Mouse (Mus musculus) kidney, adult 2 months (tissue): Measurements from ENCODE around the gene Cbr1. TPM values are rescaled to one million over a fixed set of nuclear protein-coding genes. Genes with fewer than 3 reads are reported as not detected.
A peak's percentile ranks its signal among the peaks of the same experiment; 100 is the strongest.

Experiments
- DNase-seq: peaks from one replicate; pipeline ENCODE4 v3.0.0; 2021
- H3K27ac ChIP-seq: fragments of 200-500 bp; 2 replicates; pipeline ENCODE4 v1.5.1; 2012; ENCODE audit warnings: low read depth, low read length, control low read depth, inconsistent platforms; ENCODE audit not compliant: insufficient read depth
- H3K27me3 ChIP-seq: fragments of 200-500 bp; replicated peaks from 2 replicates; pipeline ENCODE4 v1.6.1; 2012; ENCODE audit warnings: mild to moderate bottlenecking, moderate library complexity, low read length, inconsistent platforms; ENCODE audit not compliant: control insufficient read depth, insufficient read depth
- H3K36me3 ChIP-seq: fragments of 200-500 bp; 2 replicates; pipeline ENCODE4 v1.6.1; 2012; ENCODE audit warnings: mild to moderate bottlenecking, moderate library complexity, low read length, inconsistent platforms; ENCODE audit not compliant: control insufficient read depth, insufficient read depth
- H3K4me1 ChIP-seq: fragments of 200-500 bp; 2 replicates; pipeline ENCODE4 v1.6.1; 2011; ENCODE audit warnings: low read length; ENCODE audit not compliant: control insufficient read depth, insufficient read depth
- H3K4me3 ChIP-seq: fragments of 200-500 bp; 2 replicates; pipeline ENCODE4 v1.5.1; 2011; ENCODE audit warnings: mild to moderate bottlenecking, low read depth, low read length, control low read depth; ENCODE audit not compliant: insufficient read depth
- CTCF ChIP-seq: fragments of 200-500 bp; conservative IDR thresholded peaks from 2 replicates; pipeline ENCODE4 v1.5.1; 2011; ENCODE audit warnings: low read depth, mild to moderate bottlenecking, control low read depth, low read length, moderate library complexity, mixed read lengths; ENCODE audit not compliant: insufficient read depth, insufficient read length
- POLR2A ChIP-seq: fragments of 200-500 bp; IDR thresholded peaks from one replicate; pipeline ENCODE4 v1.6.1; 2011; ENCODE audit warnings: low read depth, low read length, control low read depth
- WGBS: fragments of 180-500 bp; shearing (Covaris S2); methylation state at CpG from one replicate; pipeline ENCODE4 v1.1.7; 2018; 5-methylcytosine and 5-hydroxymethylcytosine counted together
- polyA plus RNA-seq: library from polyadenylated mRNA; depleted of rRNA; stranded (reverse); fragments of >200 nt; gene quantifications from 2 replicates; pipeline ENCODE4 v1.2.3, GENCODE M21; 2012; rRNA removed

Gene Cbr1
- 691 and 847 TPM in 2 replicates for polyA plus RNA-seq

GRCm38 (mm10) chr16:93605553-93605952 is at the start of gene Cbr1:
TSS of gene Cbr1 (plus strand) at chr16:93605853.
- Histone ChIP-seq H3K27ac (peak within 1 kb of the TSS; percentile 88; the same call in 1 of the 2 replicates), H3K36me3 (no peaks in the 10 kb centered on the region), H3K27me3 (no peaks in the 10 kb centered on the region), H3K4me3 (no peak within 1 kb of the TSS), H3K4me1 (peaks cover 11% of the 10 kb centered on the region)
- 79% methylated on average over 4 of the region's 4 CpGs for WGBS
- no peak for DNase-seq
- TF ChIP-seq POLR2A (no peak), CTCF (no peak)

- no peak overlapping the region for H3K27ac ChIP-seq
- H3K36me3 ChIP-seq, result no peaks in the 10 kb centered on the region
- no peak for DNase-seq
- H3K4me1 ChIP-seq, result no peaks in the 10 kb centered on the region
- WGBS, result 47% methylated on average over 8 of the region's 8 CpGs
- H3K27me3 ChIP-seq, result peaks cover 2% of the 10 kb centered on the region; the same call in 1 of the 2 replicates
- TF ChIP-seq POLR2A (no peak), CTCF (no peak)
- H3K4me3 ChIP-seq, result no peak overlapping the region
Measured at GRCm38 (mm10) chr16:93557646-93558045, 48.0 kb upstream of the Cbr1 start.

GRCm38 (mm10) chr16:93558499-93558898 is 47.2 kb upstream of the Cbr1 start:
- Histone ChIP-seq H3K4me3 (no peak overlapping the region), H3K27ac (no peak overlapping the region), H3K4me1 (no peaks in the 10 kb centered on the region), H3K27me3 (peaks cover 2% of the 10 kb centered on the region; the same call in 1 of the 2 replicates), H3K36me3 (no peaks in the 10 kb centered on the region)
- WGBS, result 20% methylated on average over 12 of the region's 12 CpGs
- DNase-seq, result no peak
- no peak for TF ChIP-seq POLR2A
- TF ChIP-seq CTCF, result no peak

GRCm38 (mm10) chr16:93572383-93572782 is 33.3 kb upstream of the Cbr1 start:
- TF ChIP-seq CTCF (no peak), POLR2A (no peak)

GRCm38 (mm10) chr16:93573434-93573833 is 32.2 kb upstream of the Cbr1 start:
- Histone ChIP-seq H3K4me3 (no peak overlapping the region), H3K27me3 (no peaks in the 10 kb centered on the region), H3K36me3 (no peaks in the 10 kb centered on the region), H3K4me1 (peaks cover 3% of the 10 kb centered on the region; the same call in 1 of the 2 replicates), H3K27ac (no peak overlapping the region)
- no peak for DNase-seq
- WGBS, result 96% methylated on average over 5 of the region's 5 CpGs
- TF ChIP-seq POLR2A, result no peak
- TF ChIP-seq CTCF, result no peak

More at GRCm38 (mm10) chr16:93572383-93572782, 33.3 kb upstream of the Cbr1 start:
- Histone ChIP-seq H3K4me3 (no peak overlapping the region), H3K4me1 (no peaks in the 10 kb centered on the region), H3K27ac (no peak overlapping the region), H3K36me3 (no peaks in the 10 kb centered on the region), H3K27me3 (no peaks in the 10 kb centered on the region)
- DNase-seq, result no peak
- WGBS, result 93% methylated on average over 6 of the region's 6 CpGs

- no peak for DNase-seq
- Histone ChIP-seq H3K4me1 (peaks cover 3% of the 10 kb centered on the region; the same call in 1 of the 2 replicates), H3K27ac (no peak overlapping the region), H3K27me3 (no peaks in the 10 kb centered on the region), H3K4me3 (no peak overlapping the region), H3K36me3 (no peaks in the 10 kb centered on the region)
- 43% methylated on average over 18 of the region's 18 CpGs for WGBS
- no peak for TF ChIP-seq CTCF
- no peak for TF ChIP-seq POLR2A
Measured at GRCm38 (mm10) chr16:93574521-93575191, 31.0 kb upstream of the Cbr1 start.

- Histone ChIP-seq H3K27ac (no peak overlapping the region), H3K4me3 (no peak overlapping the region), H3K4me1 (peaks cover 3% of the 10 kb centered on the region; the same call in 1 of the 2 replicates), H3K36me3 (no peaks in the 10 kb centered on the region), H3K27me3 (no peaks in the 10 kb centered on the region)
- DNase-seq, result no peak
- TF ChIP-seq CTCF (no peak), POLR2A (no peak)
- 77% methylated on average over 5 of the region's 5 CpGs for WGBS
Measured at GRCm38 (mm10) chr16:93575574-93575973, 30.1 kb upstream of the Cbr1 start.
